Mouse (Mus musculus) cortical plate, adult 2 months (tissue): ENCODE data around the gene Slc2a5. TPM values are rescaled to one million over a fixed set of nuclear protein-coding genes. Genes with fewer than 3 reads are reported as not detected.

ENCODE experiments used
- H3K27ac ChIP-seq: fragments of 200-500 bp; 2 replicates; pipeline ENCODE4 v1.5.1; 2012; ENCODE audit warnings: low read length, control low read depth, inconsistent platforms; ENCODE audit not compliant: insufficient read depth
- H3K4me1 ChIP-seq: fragments of 200-500 bp; 2 replicates; pipeline ENCODE4 v1.6.1; 2011; ENCODE audit warnings: low read length; ENCODE audit not compliant: control insufficient read depth, insufficient read depth
- H3K4me3 ChIP-seq: fragments of 200-500 bp; 2 replicates; pipeline ENCODE4 v1.5.1; 2011; ENCODE audit warnings: mild to moderate bottlenecking, low read length, control low read depth; ENCODE audit not compliant: insufficient read depth
- CTCF ChIP-seq: fragments of 200-500 bp; IDR thresholded peaks from 2 replicates; pipeline ENCODE4 v1.5.1; 2011; ENCODE audit warnings: mild to moderate bottlenecking, control low read depth, low read length; ENCODE audit not compliant: insufficient read depth; ENCODE audit errors: extremely low read depth
- POLR2A ChIP-seq: fragments of 200-500 bp; IDR thresholded peaks from 2 replicates; pipeline ENCODE4 v1.6.1; 2011; ENCODE audit warnings: mild to moderate bottlenecking, low read length, control low read depth; ENCODE audit not compliant: insufficient read depth; ENCODE audit errors: extremely low read depth
- polyA plus RNA-seq: library from polyadenylated mRNA; depleted of rRNA; stranded (reverse); fragments of >200 nt; gene quantifications from 2 replicates; pipeline ENCODE4 v1.2.3, GENCODE M21; 2012; rRNA removed

Slc2a5 gene
- polyA plus RNA-seq = 9.3 and 10.1 TPM in 2 replicates

GRCm38 (mm10) chr4:150119055-150119454, at the start of gene Slc2a5:
Slc2a5 (plus strand) TSS chr4:150119283.
- peaks cover 2% of the 10 kb centered on the region for H3K4me1 ChIP-seq
- H3K4me3 ChIP-seq = no peak within 1 kb of the TSS
- TF ChIP-seq CTCF = no peak
- no peak for TF ChIP-seq POLR2A
- H3K27ac ChIP-seq = no peak within 1 kb of the TSS

GRCm38 (mm10) chr4:150070136-150070535, 48.9 kb upstream of the Slc2a5 start:
- TF ChIP-seq CTCF (no peak), POLR2A (no peak)
- Histone ChIP-seq H3K4me1 (no peaks in the 10 kb centered on the region), H3K4me3 (no peak overlapping the region), H3K27ac (no peak overlapping the region)

- TF ChIP-seq POLR2A (no peak), CTCF (no peak)
- no peak overlapping the region for H3K27ac ChIP-seq
These were observed 46.5 kb upstream of the Slc2a5 start for GRCm38 (mm10) chr4:150072416-150073101.

GRCm38 (mm10) chr4:150073102-150073473, 46.0 kb upstream of the Slc2a5 start:
- no peak overlapping the region for H3K27ac ChIP-seq
- H3K4me3 ChIP-seq = no peak overlapping the region
- H3K4me1 ChIP-seq = no peaks in the 10 kb centered on the region
- no peak for TF ChIP-seq POLR2A
- TF ChIP-seq CTCF = peak; percentile 72

More at GRCm38 (mm10) chr4:150072416-150073101, 46.5 kb upstream of the Slc2a5 start:
- Histone ChIP-seq H3K4me1 (no peaks in the 10 kb centered on the region), H3K4me3 (no peak overlapping the region)

- H3K4me3 ChIP-seq = no peak overlapping the region
- no peak overlapping the region for H3K27ac ChIP-seq
- no peak for TF ChIP-seq POLR2A
- no peak for TF ChIP-seq CTCF
- no peaks in the 10 kb centered on the region for H3K4me1 ChIP-seq
These were observed 43.7 kb upstream of the Slc2a5 start for GRCm38 (mm10) chr4:150075350-150075749.

- no peak for TF ChIP-seq POLR2A
- TF ChIP-seq CTCF = no peak
- Histone ChIP-seq H3K4me1 (no peaks in the 10 kb centered on the region), H3K4me3 (no peak overlapping the region), H3K27ac (no peak overlapping the region)
These were observed 42.9 kb upstream of the Slc2a5 start for GRCm38 (mm10) chr4:150076147-150076546.

- H3K4me1 ChIP-seq = no peaks in the 10 kb centered on the region
- H3K27ac ChIP-seq = no peak overlapping the region
- H3K4me3 ChIP-seq = no peak overlapping the region
- TF ChIP-seq POLR2A = no peak
- TF ChIP-seq CTCF = no peak
These were observed 40.4 kb upstream of the Slc2a5 start for GRCm38 (mm10) chr4:150078646-150079045.

- H3K4me1 ChIP-seq = no peaks in the 10 kb centered on the region
These were observed 39.8 kb upstream of the Slc2a5 start for GRCm38 (mm10) chr4:150079244-150079643.

GRCm38 (mm10) chr4:150080330-150080967, 38.6 kb upstream of the Slc2a5 start:
- no peak for TF ChIP-seq CTCF
- no peak for TF ChIP-seq POLR2A
- H3K4me1 ChIP-seq = no peaks in the 10 kb centered on the region

More at GRCm38 (mm10) chr4:150079244-150079643, 39.8 kb upstream of the Slc2a5 start:
- no peak for TF ChIP-seq POLR2A
- no peak for TF ChIP-seq CTCF
- Histone ChIP-seq H3K4me3 (no peak overlapping the region), H3K27ac (no peak overlapping the region)

GRCm38 (mm10) chr4:150085366-150085765, 33.7 kb upstream of the Slc2a5 start:
- no peak overlapping the region for H3K4me3 ChIP-seq
- no peak for TF ChIP-seq POLR2A
- TF ChIP-seq CTCF = 0 out of 2 replicates have a peak, but pooled peaks have one; percentile 14
- no peak overlapping the region for H3K27ac ChIP-seq
- no peaks in the 10 kb centered on the region for H3K4me1 ChIP-seq

More at GRCm38 (mm10) chr4:150080330-150080967, 38.6 kb upstream of the Slc2a5 start:
- Histone ChIP-seq H3K4me3 (no peak overlapping the region), H3K27ac (no peak overlapping the region)
